Mouse (Mus musculus): ENCODE measurements around the gene Gm13287. TPM values are rescaled to one million over a fixed set of nuclear protein-coding genes. Genes with fewer than 3 reads are reported as not detected.
"Not testable (repeated sequence)": the region's sequence is repeated elsewhere in the genome, so short reads cannot be mapped to it uniquely, and the experiment has no call there.

The Gm13287 gene
- polyA plus RNA-seq, 1 experiment, result not detected

GRCm38 (mm10) chr4:88815928-88816327 lies 12.9 kb downstream of the Gm13287 start, which contains the start of gene Ifna7:
Gene Ifna7, plus strand, starts transcription at chr4:88816228.
- Histone ChIP-seq H3K4me1 (ENCODE audit: control insufficient read depth, insufficient read depth, low read length) (no peaks in the 10 kb centered on the region), H3K4me3 (ENCODE audit: insufficient read depth, low read depth, low read length) (no peak within 1 kb of the TSS), H3K27ac (ENCODE audit: insufficient read depth, low read depth, low read length) (no peak within 1 kb of the TSS)
- TF ChIP-seq CTCF (IDR thresholded peaks at IDR 0.05; ENCODE audit: insufficient read depth, low read depth, low read length) (no peak), POLR2A (IDR thresholded peaks at IDR 0.05; ENCODE audit: insufficient read depth, low read depth, low read length) (no peak)
- 72% methylated on average over 3 of the region's 3 CpGs for WGBS

GRCm38 (mm10) chr4:88819659-88820058 lies 16.6 kb downstream of the Gm13287 start, which contains the start of gene Ifna11:
Gene Ifna11, plus strand, starts transcription at chr4:88819959.
- no peak within 1 kb of the TSS for H3K27ac ChIP-seq (ENCODE audit: insufficient read depth, low read depth, low read length)
- H3K4me1 ChIP-seq (ENCODE audit: control insufficient read depth, insufficient read depth, low read length), result no peaks in the 10 kb centered on the region
- WGBS, result 89% methylated on average over 1 of the region's 1 CpGs
- TF ChIP-seq POLR2A (IDR thresholded peaks at IDR 0.05; ENCODE audit: insufficient read depth, low read depth, low read length), result no peak
- TF ChIP-seq CTCF (IDR thresholded peaks at IDR 0.05; ENCODE audit: insufficient read depth, low read depth, low read length), result no peak
- H3K4me3 ChIP-seq (ENCODE audit: insufficient read depth, low read depth, low read length), result no peak within 1 kb of the TSS

GRCm38 (mm10) chr4:88822995-88823394 lies 19.9 kb downstream of the Gm13287 start:
- Histone ChIP-seq H3K27ac (ENCODE audit: insufficient read depth, low read depth, low read length) (no peak overlapping the region), H3K4me3 (ENCODE audit: insufficient read depth, low read depth, low read length) (no peak overlapping the region), H3K4me1 (ENCODE audit: control insufficient read depth, insufficient read depth, low read length) (no peaks in the 10 kb centered on the region)
- TF ChIP-seq CTCF (IDR thresholded peaks at IDR 0.05; ENCODE audit: insufficient read depth, low read depth, low read length), result no peak
- 26% methylated on average over 4 of the region's 4 CpGs for WGBS

DNA sequence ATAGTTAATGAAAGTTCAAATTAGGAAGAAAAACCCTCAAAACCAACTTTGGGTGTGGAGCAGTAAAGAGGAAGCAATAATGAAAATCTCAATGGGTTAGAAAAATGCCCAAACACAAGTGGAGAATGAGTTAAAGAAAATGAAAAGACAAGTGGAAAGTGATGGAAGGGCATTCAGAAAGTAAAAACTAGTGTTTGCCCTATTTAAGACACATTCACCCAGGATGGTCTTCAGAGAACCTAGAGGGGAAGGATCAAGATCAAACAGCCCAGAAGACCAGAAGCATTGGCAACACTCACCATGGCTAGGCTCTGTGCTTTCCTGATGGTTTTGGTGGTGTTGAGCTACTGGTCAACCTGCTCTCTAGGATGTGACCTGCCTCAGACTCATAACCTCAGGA lies 24.1 kb downstream of the Gm13287 start, which contains the start of gene Ifna6:
Gene Ifna6, plus strand, starts transcription at position 301 of the 400 bp plus-strand sequence.
- not testable (repeated sequence) for H3K27ac ChIP-seq (ENCODE audit: insufficient read depth, low read depth, low read length); H3K4me3 ChIP-seq (ENCODE audit: insufficient read depth, low read depth, low read length); H3K4me1 ChIP-seq (ENCODE audit: control insufficient read depth, insufficient read depth, low read length)

DNA sequence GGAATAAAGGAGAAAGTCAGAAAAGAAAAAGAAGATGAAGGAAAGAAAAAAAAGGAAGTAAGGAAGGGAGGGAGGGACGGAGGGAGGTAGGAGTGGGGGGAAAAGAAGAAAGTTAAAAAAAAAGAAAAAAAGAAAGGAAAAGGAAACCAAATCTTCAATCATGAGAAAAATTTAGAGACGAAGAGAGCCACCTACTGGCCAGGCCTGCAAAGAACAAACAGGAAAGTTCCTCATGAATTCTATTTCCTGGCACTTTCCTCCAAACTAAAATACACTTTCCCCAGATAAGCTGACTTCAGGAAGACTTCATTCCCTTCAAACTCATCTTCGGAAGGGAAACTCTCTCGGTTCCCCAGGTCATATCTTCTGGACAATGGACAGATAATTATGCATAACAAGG lies 27.5 kb downstream of the Gm13287 start:
- H3K4me3 ChIP-seq (ENCODE audit: insufficient read depth, low read depth, low read length), result no peak overlapping the region
- 22% methylated on average over 4 of the region's 4 CpGs for WGBS
- no peaks in the 10 kb centered on the region for H3K4me1 ChIP-seq (ENCODE audit: control insufficient read depth, insufficient read depth, low read length)
- TF ChIP-seq POLR2A (IDR thresholded peaks at IDR 0.05; ENCODE audit: insufficient read depth, low read depth, low read length), result no peak
- TF ChIP-seq CTCF (IDR thresholded peaks at IDR 0.05; ENCODE audit: insufficient read depth, low read depth, low read length), result no peak
- no peak overlapping the region for H3K27ac ChIP-seq (ENCODE audit: insufficient read depth, low read depth, low read length)

- not testable (repeated sequence) for H3K4me3 ChIP-seq (ENCODE audit: insufficient read depth, low read depth, low read length); H3K4me1 ChIP-seq (ENCODE audit: control insufficient read depth, insufficient read depth, low read length); H3K27ac ChIP-seq (ENCODE audit: insufficient read depth, low read depth, low read length)
- 75% methylated on average over 1 of the region's 1 CpGs for WGBS
Observed at GRCm38 (mm10) chr4:88835225-88835624, 32.2 kb downstream of the Gm13287 start, which contains the start of gene Ifna5. Gene Ifna5, plus strand, starts transcription at chr4:88835525.

GRCm38 (mm10) chr4:88838828-88839227 lies 35.8 kb downstream of the Gm13287 start:
- 43% methylated on average over 3 of the region's 3 CpGs for WGBS

GRCm38 (mm10) chr4:88840058-88840457 lies 37.0 kb downstream of the Gm13287 start:
- 71% methylated on average over 3 of the region's 3 CpGs for WGBS
- no peak overlapping the region for H3K4me3 ChIP-seq (ENCODE audit: insufficient read depth, low read depth, low read length)

More at GRCm38 (mm10) chr4:88838828-88839227, 35.8 kb downstream of the Gm13287 start:
- TF ChIP-seq POLR2A (IDR thresholded peaks at IDR 0.05; ENCODE audit: insufficient read depth, low read depth, low read length) (no peak), CTCF (IDR thresholded peaks at IDR 0.05; ENCODE audit: insufficient read depth, low read depth, low read length) (no peak)
- Histone ChIP-seq H3K27ac (ENCODE audit: insufficient read depth, low read depth, low read length) (no peak overlapping the region), H3K4me1 (ENCODE audit: control insufficient read depth, insufficient read depth, low read length) (no peaks in the 10 kb centered on the region), H3K4me3 (ENCODE audit: insufficient read depth, low read depth, low read length) (no peak overlapping the region)

DNA sequence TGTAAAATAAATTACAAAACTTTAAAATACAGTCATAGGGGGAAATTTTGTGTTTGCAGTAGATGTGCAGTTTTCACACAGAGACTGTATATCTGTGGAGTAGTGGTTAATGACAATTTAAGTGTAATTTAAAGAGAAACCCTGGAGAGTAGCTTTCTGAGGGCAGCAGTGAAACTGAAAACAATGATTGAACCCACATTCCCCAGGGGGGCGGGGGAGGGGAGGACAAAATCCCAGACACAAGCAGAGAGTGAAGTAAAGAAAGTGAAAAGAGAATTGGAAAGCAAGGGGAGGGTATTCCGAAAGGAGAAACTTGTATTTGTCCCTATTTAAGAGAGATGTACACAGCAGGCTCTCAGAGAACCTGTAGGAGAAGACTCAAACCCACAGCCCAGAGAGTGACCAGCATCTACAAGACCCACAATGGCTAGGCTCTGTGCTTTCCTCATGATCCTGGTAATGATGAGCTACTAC lies 38.4 kb downstream of the Gm13287 start, which contains the start of gene Ifna4:
Gene Ifna4, plus strand, starts transcription at position 424 of the 474 bp plus-strand sequence.
- Histone ChIP-seq H3K4me3 (ENCODE audit: insufficient read depth, low read depth, low read length) (no peak within 1 kb of the TSS), H3K27ac (ENCODE audit: insufficient read depth, low read depth, low read length) (no peak within 1 kb of the TSS), H3K4me1 (ENCODE audit: control insufficient read depth, insufficient read depth, low read length) (no peaks in the 10 kb centered on the region)
- 51% methylated on average over 2 of the region's 2 CpGs for WGBS
- no peak for TF ChIP-seq CTCF (IDR thresholded peaks at IDR 0.05; ENCODE audit: insufficient read depth, low read depth, low read length)
- TF ChIP-seq POLR2A (IDR thresholded peaks at IDR 0.05; ENCODE audit: insufficient read depth, low read depth, low read length), result no peak

More at GRCm38 (mm10) chr4:88840058-88840457, 37.0 kb downstream of the Gm13287 start:
- TF ChIP-seq POLR2A (IDR thresholded peaks at IDR 0.05; ENCODE audit: insufficient read depth, low read depth, low read length) (no peak), CTCF (IDR thresholded peaks at IDR 0.05; ENCODE audit: insufficient read depth, low read depth, low read length) (no peak)
- no peaks in the 10 kb centered on the region for H3K4me1 ChIP-seq (ENCODE audit: control insufficient read depth, insufficient read depth, low read length)
- H3K27ac ChIP-seq (ENCODE audit: insufficient read depth, low read depth, low read length), result no peak overlapping the region

GRCm38 (mm10) chr4:88845334-88845733 lies 42.3 kb downstream of the Gm13287 start:
- TF ChIP-seq POLR2A (IDR thresholded peaks at IDR 0.05; ENCODE audit: insufficient read depth, low read depth, low read length) (no peak), CTCF (IDR thresholded peaks at IDR 0.05; ENCODE audit: insufficient read depth, low read depth, low read length) (no peak)
- Histone ChIP-seq H3K4me3 (ENCODE audit: insufficient read depth, low read depth, low read length) (no peak overlapping the region), H3K4me1 (ENCODE audit: control insufficient read depth, insufficient read depth, low read length) (no peaks in the 10 kb centered on the region), H3K27ac (ENCODE audit: insufficient read depth, low read depth, low read length) (no peak overlapping the region)
- WGBS, result 50% methylated on average over 2 of the region's 2 CpGs

All from olfactory bulb, adult 2 months (tissue).